Comparison of ENCODE assay signal across 15 mouse cellular contexts in the genomic region with DNA sequence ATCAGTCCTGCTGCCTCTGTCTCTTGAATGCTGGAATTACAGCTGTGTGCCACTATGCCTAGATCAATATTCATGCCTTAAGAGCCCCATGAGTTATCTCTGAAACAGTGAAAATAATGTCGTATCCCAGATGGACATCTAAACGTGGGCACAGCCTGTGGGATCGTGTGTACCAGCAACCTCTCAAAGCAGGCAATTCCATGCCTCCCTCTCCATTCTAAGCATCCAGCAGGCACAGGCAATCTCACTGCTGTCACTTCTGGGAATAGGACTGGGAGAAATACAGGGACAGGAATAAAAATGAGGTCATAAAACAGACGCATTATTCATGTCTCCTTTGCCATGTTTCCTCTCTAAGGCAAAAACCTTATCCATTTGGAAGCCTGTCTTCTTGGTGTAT. TPM values are rescaled to one million over a fixed set of nuclear protein-coding genes. Genes with fewer than 3 reads are reported as not detected.
"Had no signal": no experiment of that assay in that cellular context is flagged by ENCODE, and none has a peak within 500 bp of the region (broad histone marks: within the 10 kb centered on the region; RNA-seq: fewer than 3 reads in every experiment).

No protein-coding gene starts in this region.

- H3K4me2 ChIP-seq: kidney, embryonic 15.5 days; limb, embryonic 13.5 days; neural tube, embryonic 12.5 days had no signal

- H3K36me3 ChIP-seq: kidney, embryonic 15.5 days; limb, embryonic 13.5 days; neural tube, embryonic 12.5 days had no signal

- H3K4me3 ChIP-seq: kidney, embryonic 15.5 days; limb, embryonic 13.5 days; myocyte; neural tube, embryonic 12.5 days had no signal

- H3K27ac ChIP-seq: kidney, embryonic 15.5 days; limb, embryonic 13.5 days; liver, embryonic 14.5 days; neural tube, embryonic 12.5 days; stomach, postnatal 0 days had no signal

- ATAC-seq: intestine, embryonic 16.5 days had no signal

- H3K4me1 ChIP-seq: kidney, embryonic 15.5 days; neural tube, embryonic 12.5 days had no signal

- H3K9me3 ChIP-seq: kidney, embryonic 15.5 days; limb, embryonic 13.5 days; neural tube, embryonic 12.5 days had no signal

- H3K27me3 ChIP-seq: kidney, embryonic 15.5 days; neural tube, embryonic 12.5 days had no signal

- DNase-seq: kidney, postnatal 14 days; layer of hippocampus, postnatal 36 days; left cerebral cortex, postnatal 4 days; lung, adult 18-20 months; lung, postnatal 4 days; right cerebral cortex, postnatal 25 days; thymus, postnatal 4 days had no signal

- H3K9ac ChIP-seq: kidney, embryonic 15.5 days; limb, embryonic 13.5 days; liver, embryonic 14.5 days; neural tube, embryonic 12.5 days had no signal

RNA-seq across cellular contexts. Expression of a gene that starts 25.9 kb away (rescaled TPM):
- total RNA-seq: megakaryocyte, adult 5-6 weeks had no signal
- polyA plus RNA-seq: myocyte had no signal
